Mouse (Mus musculus): ENCODE results near the gene Obscn. TPM values are rescaled to one million over a fixed set of nuclear protein-coding genes. Genes with fewer than 3 reads are reported as not detected.

Gene Obscn
- polyA plus RNA-seq, 1 experiment from 2014 or later, result 0.31 TPM

GRCm38 (mm10) chr11:58989166-58989565, 147.0 kb downstream of the Obscn start:
- H3K4me2 ChIP-seq (ENCODE audit: low read depth, low read length), result no peak overlapping the region
- TF ChIP-seq EP300 (IDR thresholded peaks at IDR 0.05; ENCODE audit: low read depth) (no peak), CTCF (IDR thresholded peaks at IDR 0.05; ENCODE audit: low read depth) (no peak)
- H3K27me3 ChIP-seq (ENCODE audit: insufficient read depth, low read length), result 0 out of 2 replicates have a peak, but pooled peaks cover 2% of the 10 kb centered on the region
- ATAC-seq (no peak), DNase-seq (no peak)
- peaks cover 1% of the 10 kb centered on the region for H3K4me1 ChIP-seq (ENCODE audit: insufficient read depth)
- H3K4me3 ChIP-seq (ENCODE audit: low read depth, low read length), result no peak overlapping the region
- no peak overlapping the region for H3K9ac ChIP-seq (replicated peaks)
- no peaks in the 10 kb centered on the region for H3K9me3 ChIP-seq (ENCODE audit: low read length)
- WGBS (ENCODE audit: insufficient replicate concordance), result 92% methylated on average over 4 of the region's 4 CpGs
- no peak overlapping the region for H3K27ac ChIP-seq (ENCODE audit: low read depth)
- H3K36me3 ChIP-seq (replicated peaks; ENCODE audit: insufficient read depth, low read length), result peaks cover 69% of the 10 kb centered on the region

- Histone ChIP-seq H3K4me1 (ENCODE audit: insufficient read depth) (peaks cover 13% of the 10 kb centered on the region), H3K4me2 (ENCODE audit: low read depth, low read length) (no peak overlapping the region), H3K27me3 (ENCODE audit: insufficient read depth, low read length) (no peaks in the 10 kb centered on the region), H3K9me3 (ENCODE audit: low read length) (no peaks in the 10 kb centered on the region), H3K9ac (replicated peaks) (no peak overlapping the region), H3K27ac (ENCODE audit: low read depth) (no peak overlapping the region), H3K36me3 (replicated peaks; ENCODE audit: insufficient read depth, low read length) (peaks cover 81% of the 10 kb centered on the region), H3K4me3 (ENCODE audit: low read depth, low read length) (no peak overlapping the region)
- no peak for ATAC-seq
- no peak for DNase-seq
- WGBS (ENCODE audit: insufficient replicate concordance), result 91% methylated on average over 3 of the region's 3 CpGs
- TF ChIP-seq EP300 (IDR thresholded peaks at IDR 0.05; ENCODE audit: low read depth), result no peak
- no peak for TF ChIP-seq CTCF (IDR thresholded peaks at IDR 0.05; ENCODE audit: low read depth)
Observed at GRCm38 (mm10) chr11:58985299-58985917, 150.8 kb downstream of the Obscn start.

DNA sequence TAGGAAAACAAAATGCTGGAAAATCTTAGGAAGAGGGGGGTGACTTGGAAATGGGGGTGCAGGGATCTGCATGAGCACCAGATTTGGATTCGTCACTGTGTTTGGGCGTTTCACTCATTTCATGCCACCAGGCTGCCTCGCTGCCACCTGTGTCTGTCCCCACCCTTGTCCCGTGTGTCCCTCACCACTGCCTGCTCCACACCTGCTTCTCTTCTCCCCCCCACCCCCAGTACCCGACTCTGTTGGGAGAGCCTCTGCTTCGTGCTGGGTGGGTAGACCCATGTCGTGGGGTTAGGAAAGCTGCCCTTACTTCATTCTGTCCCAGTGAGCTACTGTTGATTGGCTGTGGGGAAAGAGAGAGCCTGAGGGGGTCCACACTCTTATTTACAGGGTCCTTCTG, 151.5 kb downstream of the Obscn start:
- Histone ChIP-seq H3K4me3 (ENCODE audit: low read depth, low read length) (no peak overlapping the region), H3K9me3 (ENCODE audit: low read length) (no peaks in the 10 kb centered on the region), H3K4me2 (ENCODE audit: low read depth, low read length) (no peak overlapping the region), H3K4me1 (ENCODE audit: insufficient read depth) (peaks cover 21% of the 10 kb centered on the region), H3K9ac (replicated peaks) (no peak overlapping the region), H3K36me3 (replicated peaks; ENCODE audit: insufficient read depth, low read length) (peaks cover 74% of the 10 kb centered on the region), H3K27ac (ENCODE audit: low read depth) (no peak overlapping the region), H3K27me3 (ENCODE audit: insufficient read depth, low read length) (no peaks in the 10 kb centered on the region)
- TF ChIP-seq EP300 (IDR thresholded peaks at IDR 0.05; ENCODE audit: low read depth) (no peak), CTCF (IDR thresholded peaks at IDR 0.05; ENCODE audit: low read depth) (no peak)
- no peak for ATAC-seq
- 84% methylated on average over 7 of the region's 7 CpGs for WGBS (ENCODE audit: insufficient replicate concordance)
- no peak for DNase-seq

- ATAC-seq, result no peak
- H3K9ac ChIP-seq (replicated peaks), result no peak overlapping the region
- H3K27me3 ChIP-seq (ENCODE audit: insufficient read depth, low read length), result no peaks in the 10 kb centered on the region
- WGBS (ENCODE audit: insufficient replicate concordance), result 78% methylated on average over 6 of the region's 6 CpGs
- no peak overlapping the region for H3K27ac ChIP-seq (ENCODE audit: low read depth)
- peaks cover 28% of the 10 kb centered on the region for H3K4me1 ChIP-seq (ENCODE audit: insufficient read depth)
- no peaks in the 10 kb centered on the region for H3K9me3 ChIP-seq (ENCODE audit: low read length)
- H3K36me3 ChIP-seq (replicated peaks; ENCODE audit: insufficient read depth, low read length), result peaks cover 66% of the 10 kb centered on the region
- H3K4me2 ChIP-seq (ENCODE audit: low read depth, low read length), result no peak overlapping the region
- H3K4me3 ChIP-seq (ENCODE audit: low read depth, low read length), result no peak overlapping the region
- TF ChIP-seq EP300 (IDR thresholded peaks at IDR 0.05; ENCODE audit: low read depth) (no peak), CTCF (IDR thresholded peaks at IDR 0.05; ENCODE audit: low read depth) (no peak)
- no peak for DNase-seq
Observed at GRCm38 (mm10) chr11:58983691-58984341, 152.4 kb downstream of the Obscn start.

GRCm38 (mm10) chr11:58982471-58983097, 153.6 kb downstream of the Obscn start:
- H3K4me3 ChIP-seq (ENCODE audit: low read depth, low read length), result no peak overlapping the region
- H3K9ac ChIP-seq (replicated peaks), result no peak overlapping the region
- H3K9me3 ChIP-seq (ENCODE audit: low read length), result no peaks in the 10 kb centered on the region
- H3K4me2 ChIP-seq (ENCODE audit: low read depth, low read length), result no peak overlapping the region
- no peaks in the 10 kb centered on the region for H3K27me3 ChIP-seq (ENCODE audit: insufficient read depth, low read length)
- peaks cover 54% of the 10 kb centered on the region for H3K36me3 ChIP-seq (replicated peaks; ENCODE audit: insufficient read depth, low read length)
- WGBS (ENCODE audit: insufficient replicate concordance), result 70% methylated on average over 18 of the region's 18 CpGs
- peak; percentile 57 for DNase-seq
- ATAC-seq, result 0 out of 2 replicates have a peak, but pooled peaks have one; percentile 9
- H3K4me1 ChIP-seq (ENCODE audit: insufficient read depth), result peaks cover 30% of the 10 kb centered on the region
- peak overlapping the region; percentile 86 for H3K27ac ChIP-seq (ENCODE audit: low read depth)
- no peak for TF ChIP-seq CTCF (IDR thresholded peaks at IDR 0.05; ENCODE audit: low read depth)
- no peak for TF ChIP-seq EP300 (IDR thresholded peaks at IDR 0.05; ENCODE audit: low read depth)

Data from liver, postnatal 0 days (tissue).